Mouse (Mus musculus): ENCODE measurements around the gene Clps.

Clps gene

GRCm38 (mm10) chr17:28553040-28553793 lies 7.3 kb downstream of the Clps start:
- peak; percentile 10 for DNase-seq (ENCODE audit: low read depth, low spot score)

DNA sequence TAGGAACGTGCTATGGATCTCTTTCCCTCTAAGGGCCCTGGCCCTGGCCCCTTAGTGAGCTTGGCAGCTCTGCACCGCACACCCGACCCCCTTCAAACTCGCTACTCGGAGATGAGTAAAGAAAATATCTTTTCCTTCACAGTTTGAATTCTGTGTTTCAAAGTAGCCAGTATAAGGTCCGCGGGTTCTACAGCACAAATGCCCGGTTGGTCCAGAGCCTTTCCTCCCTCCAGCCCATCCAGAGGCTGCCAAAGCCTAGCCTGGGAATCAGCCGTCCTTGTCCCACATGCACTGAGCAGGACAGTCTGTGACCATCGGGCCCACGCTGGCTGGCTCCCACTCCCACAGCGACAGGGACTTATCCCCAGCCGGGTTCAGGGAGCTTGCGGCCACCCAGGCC lies 11.5 kb downstream of the Clps start, which contains the start of gene Clpsl2:
Clpsl2 (plus strand) TSS at position 301 of the 400 bp plus-strand sequence.
- no peak for DNase-seq (ENCODE audit: low read depth, low spot score)

DNA sequence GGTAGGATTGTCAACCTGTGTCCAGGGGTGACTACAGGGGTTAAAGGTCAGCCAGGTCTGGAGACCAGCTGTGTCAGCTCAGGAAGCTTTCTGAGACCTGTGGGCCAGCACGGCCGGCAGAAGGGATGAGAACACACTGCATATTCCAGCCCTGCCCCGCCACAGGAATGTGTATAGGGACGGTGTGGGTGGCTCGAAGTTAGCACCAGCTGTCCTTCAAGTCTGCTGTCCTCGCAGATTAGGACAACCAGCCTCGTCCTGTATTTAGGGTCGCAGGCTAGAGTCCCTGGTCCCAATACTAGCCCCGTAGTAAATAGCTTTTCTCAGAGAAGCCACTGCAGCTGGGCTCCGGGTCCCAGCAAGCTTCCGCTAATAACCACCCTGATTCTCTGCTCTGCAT lies 12.0 kb downstream of the Clps start:
- DNase-seq (ENCODE audit: low read depth, low spot score): no peak

GRCm38 (mm10) chr17:28546925-28547324 lies 13.6 kb downstream of the Clps start:
- no peak for DNase-seq (ENCODE audit: low read depth, low spot score)

DNA sequence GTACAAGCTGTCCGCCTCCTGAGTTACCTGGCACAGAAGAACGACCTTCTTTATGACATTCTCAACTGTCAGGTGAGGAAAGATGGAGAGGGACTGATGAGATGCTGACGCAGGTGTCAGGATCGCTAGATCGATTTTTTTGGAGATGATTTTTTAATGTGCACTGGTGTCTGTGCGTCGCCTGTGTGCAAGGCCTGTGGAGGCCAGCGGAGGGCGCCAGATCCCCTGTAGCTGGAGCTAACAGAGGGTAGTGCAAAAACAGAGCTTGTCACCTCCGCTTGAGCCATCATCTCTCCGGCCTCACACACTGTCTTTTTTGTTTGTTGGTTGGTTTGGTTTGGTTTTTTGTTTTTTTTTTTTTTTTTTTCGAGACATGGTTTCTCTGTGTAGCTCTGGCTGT lies 22.7 kb downstream of the Clps start:
- no peak for DNase-seq (ENCODE audit: low read depth, low spot score)

DNA sequence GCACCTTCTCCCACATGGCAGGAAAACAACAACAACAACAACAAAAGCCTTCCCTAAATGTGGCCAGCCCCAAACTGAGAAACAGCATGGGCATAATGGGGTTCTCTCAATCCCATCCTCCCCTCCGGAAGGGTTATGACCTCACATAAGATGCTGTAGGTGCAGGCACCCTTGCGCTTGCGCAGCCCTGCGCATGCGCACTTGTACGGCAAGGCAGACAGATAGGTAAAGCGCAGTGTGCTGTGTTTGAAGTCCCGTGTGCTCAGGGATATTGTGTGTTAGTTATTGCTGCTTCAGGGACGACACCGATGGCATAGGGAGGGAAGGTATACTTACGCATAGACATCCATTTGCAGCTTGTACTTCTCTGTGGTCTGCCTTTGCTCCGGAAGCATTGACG lies 27.2 kb downstream of the Clps start:
- DNase-seq (ENCODE audit: low read depth, low spot score): no peak

DNA sequence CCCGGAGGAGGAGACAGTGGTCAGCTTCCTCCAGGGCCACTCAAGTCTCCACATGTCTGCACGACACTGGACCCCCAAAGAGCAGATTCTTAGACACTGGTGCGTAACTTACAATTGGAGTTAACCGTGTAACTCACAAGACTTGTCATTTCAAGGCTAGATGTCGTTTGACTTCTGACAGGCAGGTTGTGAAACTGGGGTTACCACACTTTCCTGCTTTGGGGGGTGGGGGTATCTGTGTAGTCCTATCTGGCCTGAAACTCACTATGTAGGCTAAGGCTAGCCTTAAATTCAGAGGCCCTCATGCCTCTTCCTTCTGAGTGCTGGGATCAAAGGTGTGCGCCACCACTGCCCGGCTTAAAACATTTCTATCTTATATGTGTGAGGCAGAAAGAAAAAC lies 28.0 kb downstream of the Clps start:
- DNase-seq (ENCODE audit: low read depth, low spot score): no peak

- DNase-seq (ENCODE audit: low read depth, low spot score): no peak
Measured at GRCm38 (mm10) chr17:28531946-28532345, 28.6 kb downstream of the Clps start.

DNA sequence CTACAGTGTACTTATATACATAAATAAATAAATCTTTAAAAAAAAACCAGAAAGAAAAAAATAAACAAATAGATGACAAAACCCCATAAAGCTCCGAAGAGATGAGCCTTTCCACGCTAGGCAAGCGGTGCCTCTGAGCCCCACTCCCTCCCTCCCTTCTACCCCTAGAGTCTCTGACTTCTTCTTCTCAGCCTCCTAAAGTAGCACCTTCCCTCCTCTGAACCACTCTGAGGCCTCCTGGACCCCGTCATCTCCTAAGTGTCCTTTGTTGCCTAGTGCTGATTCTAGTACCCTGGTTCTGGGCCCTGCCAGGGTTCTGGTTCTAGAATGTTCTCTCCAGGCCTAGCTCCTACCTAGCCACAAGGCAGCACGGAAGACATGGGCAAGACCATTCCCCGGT lies 30.1 kb downstream of the Clps start, which contains the start of gene Armc12:
Armc12 (plus strand) TSS at position 301 of the 400 bp plus-strand sequence.
- DNase-seq (ENCODE audit: low read depth, low spot score): no peak

GRCm38 (mm10) chr17:28529116-28529515 lies 31.4 kb downstream of the Clps start:
- no peak for DNase-seq (ENCODE audit: low read depth, low spot score)

DNA sequence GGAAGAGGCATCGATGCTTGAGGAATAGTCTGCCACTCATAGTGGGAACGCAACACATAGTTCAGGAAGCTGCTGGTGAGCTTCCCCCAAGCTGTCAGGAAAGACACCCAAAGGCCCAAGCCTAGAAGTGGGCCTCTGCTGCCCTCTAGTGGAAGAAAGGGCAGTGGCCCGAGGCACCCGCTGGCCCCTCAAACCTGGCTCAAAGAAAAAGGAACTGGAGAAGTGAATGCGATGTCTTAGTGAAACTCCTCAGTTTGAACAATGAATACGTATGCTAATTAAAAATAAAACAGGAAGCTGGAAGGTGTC lies 32.6 kb downstream of the Clps start:
- peak; percentile 75 for DNase-seq (ENCODE audit: low read depth, low spot score)

DNA sequence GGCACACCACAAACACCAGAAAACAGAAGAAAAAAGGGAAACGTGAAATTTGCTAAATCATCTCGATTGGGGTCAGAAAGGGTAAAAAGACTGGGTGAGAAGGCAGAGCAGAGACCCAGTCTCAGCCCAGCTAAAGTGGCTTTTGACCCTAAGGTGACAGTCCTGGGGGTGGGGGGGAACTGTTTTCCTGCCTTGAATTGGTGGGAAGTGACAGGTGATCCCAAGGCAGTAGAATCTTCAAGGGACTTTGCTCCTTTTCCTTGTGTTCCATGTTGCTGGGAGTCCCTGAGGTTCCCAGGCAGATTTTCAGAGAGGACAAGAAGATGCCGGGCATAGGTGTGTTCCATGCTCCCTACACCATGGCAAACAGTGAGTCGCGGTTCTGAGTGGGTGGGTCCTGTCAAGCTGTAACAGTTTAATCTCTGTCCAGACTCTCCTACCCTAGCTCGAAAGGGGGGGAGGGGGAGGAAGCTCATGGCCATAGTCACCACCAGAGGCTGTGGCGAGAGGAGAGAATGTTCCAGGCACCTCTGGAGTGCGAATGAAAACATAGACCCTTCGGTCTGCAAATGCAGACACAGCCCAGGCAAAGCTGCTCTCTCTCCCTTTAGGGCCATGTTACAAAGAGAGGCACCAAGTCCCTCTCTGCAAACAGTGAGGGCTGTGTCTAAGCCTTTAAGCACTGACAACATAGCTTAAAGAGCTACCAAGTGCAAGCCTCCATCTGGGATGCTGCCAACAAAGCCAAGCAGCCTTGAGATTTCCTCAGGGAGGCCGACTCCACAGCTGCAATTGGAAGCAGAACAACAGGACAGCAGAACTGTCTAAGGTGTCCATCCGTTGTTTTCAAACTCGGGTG lies 33.2 kb downstream of the Clps start:
- no peak for DNase-seq (ENCODE audit: low read depth, low spot score)

DNA sequence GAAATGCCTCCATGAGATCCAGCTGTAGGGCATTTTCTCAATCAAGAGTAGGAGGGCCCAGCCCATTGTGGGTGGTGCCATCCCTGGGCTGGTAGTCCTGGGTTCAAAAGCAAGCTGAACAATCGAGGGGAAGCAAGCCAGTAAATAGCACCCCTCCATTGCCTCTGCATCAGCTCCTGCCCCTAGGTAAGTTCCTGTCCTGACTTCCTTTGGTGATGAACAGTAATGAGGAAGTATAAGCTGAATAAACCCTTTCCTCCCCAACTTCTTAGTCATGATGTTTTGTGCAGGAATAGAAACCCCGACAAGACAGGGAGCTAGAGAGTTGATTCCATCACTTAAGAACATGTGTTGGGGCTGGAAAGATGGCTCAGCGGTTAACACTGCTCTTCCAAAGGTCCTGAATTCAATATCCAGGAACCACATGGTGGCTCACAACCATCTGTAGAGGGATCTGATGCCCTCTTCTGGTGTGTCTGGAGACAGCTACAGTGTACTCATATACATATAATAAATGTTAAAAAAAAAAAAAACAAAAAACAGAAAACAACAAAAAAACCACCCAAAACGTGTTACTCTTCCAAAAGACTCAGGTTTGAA lies 35.6 kb downstream of the Clps start:
- no peak for DNase-seq (ENCODE audit: low read depth, low spot score)

DNA sequence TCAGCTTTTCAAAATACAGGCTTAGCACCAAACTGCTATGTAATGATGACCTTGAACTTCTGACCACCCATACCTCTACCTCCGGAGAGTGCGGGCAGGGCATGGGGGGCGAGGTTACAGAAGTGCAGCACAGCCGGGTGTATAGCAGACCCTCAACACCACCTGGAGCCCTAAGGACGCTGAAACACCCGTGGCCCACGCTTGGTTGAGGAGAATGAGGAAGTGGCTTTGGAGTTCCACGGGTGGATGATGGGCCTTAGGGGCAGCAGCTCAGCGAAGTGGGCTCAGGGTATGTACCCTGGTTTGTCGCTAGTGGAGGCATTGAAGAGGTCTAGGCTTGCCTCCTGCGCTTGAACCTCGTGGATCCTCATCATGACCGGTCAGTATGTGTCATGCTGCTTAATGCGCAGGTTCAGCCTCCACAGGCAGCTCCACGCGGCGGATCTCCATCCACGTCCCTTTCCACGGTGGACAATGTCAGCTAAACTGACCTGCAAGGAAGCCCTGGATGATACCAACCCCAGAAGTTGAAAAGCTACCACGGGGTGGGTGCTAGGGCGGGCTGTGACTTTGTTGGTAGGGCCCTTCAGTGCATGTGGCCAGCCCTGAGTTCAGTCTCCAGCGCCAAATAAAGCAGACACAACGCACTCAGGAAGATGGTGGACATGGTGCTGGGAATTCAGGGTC lies 36.4 kb downstream of the Clps start:
- DNase-seq (ENCODE audit: low read depth, low spot score): no peak

GRCm38 (mm10) chr17:28523355-28524008 lies 37.1 kb downstream of the Clps start:
- no peak for DNase-seq (ENCODE audit: low read depth, low spot score)

GRCm38 (mm10) chr17:28522623-28523354 lies 37.8 kb downstream of the Clps start:
- DNase-seq (ENCODE audit: low read depth, low spot score): peak; percentile 90

GRCm38 (mm10) chr17:28521920-28522319 lies 38.6 kb downstream of the Clps start:
- no peak for DNase-seq (ENCODE audit: low read depth, low spot score)

- DNase-seq (ENCODE audit: low read depth, low spot score): no peak
Measured at GRCm38 (mm10) chr17:28521071-28521726, 39.4 kb downstream of the Clps start.

DNA sequence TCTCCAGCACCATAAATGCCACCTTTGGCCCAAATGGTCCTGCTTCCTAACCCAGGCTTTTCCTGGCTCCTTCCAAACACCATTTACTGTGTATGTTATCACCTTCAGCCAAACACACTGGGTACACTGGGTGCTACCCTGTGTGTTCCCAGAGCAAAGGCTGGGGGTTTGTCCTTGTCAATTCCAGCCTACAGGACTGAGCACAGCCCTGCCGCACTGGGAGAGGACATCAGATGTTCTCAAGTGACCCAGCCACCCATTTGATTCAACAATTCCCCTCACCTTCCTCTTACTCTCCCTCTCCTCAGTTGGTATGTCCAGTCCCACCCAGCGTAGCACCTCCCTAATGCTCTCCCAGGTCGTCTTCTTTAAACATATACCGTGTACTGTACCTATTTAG lies 40.0 kb downstream of the Clps start:
- DNase-seq (ENCODE audit: low read depth, low spot score): no peak

GRCm38 (mm10) chr17:28519827-28520226 lies 40.7 kb downstream of the Clps start:
- no peak for DNase-seq (ENCODE audit: low read depth, low spot score)

All from skeletal muscle tissue, adult 2 months (tissue).